In genomic region chr10:119110614-119111013, GRCm38 (mm10) we compare ENCODE assay signal across 18 mouse cellular contexts.
DNase-seq lines count a peak whose midpoint lies in the region; ATAC-seq and TF ChIP-seq lines count a peak whose summit lies in the region.
"Had no signal": no experiment of that assay in that cellular context is flagged by ENCODE, and none has a peak within 500 bp of the region (broad histone marks: within the 10 kb centered on the region; RNA-seq: fewer than 3 reads in every experiment).

No protein-coding gene starts in this region.

- no peak overlapping the region for H3K4me3 ChIP-seq in midbrain, embryonic 10.5 days
- no peak overlapping the region for H3K4me3 ChIP-seq in midbrain, postnatal 0 days (ENCODE audit: low read depth, low read length)
- H3K4me3 ChIP-seq in midbrain, embryonic 11.5 days (ENCODE audit: low read depth, low read length), result no peak overlapping the region
- H3K4me3 ChIP-seq in midbrain, embryonic 15.5 days, result no peak overlapping the region
- no peak overlapping the region for H3K4me3 ChIP-seq in heart, embryonic 10.5 days
- H3K4me3 ChIP-seq: embryonic facial prominence, embryonic 12.5 days; forebrain, embryonic 15.5 days; hindbrain, embryonic 12.5 days had no signal

- peak overlapping the region; percentile 7; the same call in 1 of the 2 replicates for H3K27ac ChIP-seq in midbrain, embryonic 10.5 days (replicated peaks)
- no peak overlapping the region for H3K27ac ChIP-seq in midbrain, postnatal 0 days (ENCODE audit: low read depth, low read length)
- H3K27ac ChIP-seq in midbrain, embryonic 11.5 days (ENCODE audit: low read depth, low read length), result no peak overlapping the region
- H3K27ac ChIP-seq in midbrain, embryonic 15.5 days, result peak overlapping the region; percentile 43; the same call in 1 of the 2 replicates
- no peak overlapping the region; the same call in 1 of the 2 replicates for H3K27ac ChIP-seq in heart, embryonic 10.5 days
- H3K27ac ChIP-seq: embryonic facial prominence, embryonic 12.5 days; forebrain, embryonic 15.5 days; hindbrain, embryonic 12.5 days had no signal

- ATAC-seq in midbrain, postnatal 0 days (ENCODE audit: low FRiP score), result no peak
- ATAC-seq in megakaryocyte progenitor cell, adult 5-6 weeks (replicated peaks; ENCODE audit: poor library complexity), result peak; percentile 20; the same call in 1 of the 2 replicates
- ATAC-seq in midbrain, embryonic 11.5 days (ENCODE audit: low FRiP score), result peak; percentile 51
- no peak for ATAC-seq in midbrain, embryonic 15.5 days (replicated peaks)
- ATAC-seq: forebrain, embryonic 15.5 days had no signal

- peaks cover 24% of the 10 kb centered on the region for H3K4me1 ChIP-seq in midbrain, embryonic 10.5 days
- H3K4me1 ChIP-seq in midbrain, postnatal 0 days (ENCODE audit: insufficient read depth, low read length), result peaks cover 3% of the 10 kb centered on the region; the same call in 1 of the 2 replicates
- H3K4me1 ChIP-seq in midbrain, embryonic 11.5 days (ENCODE audit: control insufficient read depth, insufficient read depth, low read length), result no peaks in the 10 kb centered on the region
- H3K4me1 ChIP-seq in midbrain, embryonic 15.5 days, result peaks cover 14% of the 10 kb centered on the region
- peaks cover 7% of the 10 kb centered on the region for H3K4me1 ChIP-seq in heart, embryonic 10.5 days
- H3K4me1 ChIP-seq: embryonic facial prominence, embryonic 12.5 days; hindbrain, embryonic 12.5 days had no signal

- no peaks in the 10 kb centered on the region for H3K9me3 ChIP-seq in midbrain, embryonic 10.5 days (replicated peaks)
- no peaks in the 10 kb centered on the region for H3K9me3 ChIP-seq in midbrain, postnatal 0 days (ENCODE audit: low read length)
- no peaks in the 10 kb centered on the region for H3K9me3 ChIP-seq in midbrain, embryonic 11.5 days (ENCODE audit: control insufficient read depth, low read length)
- H3K9me3 ChIP-seq in midbrain, embryonic 15.5 days, result no peaks in the 10 kb centered on the region
- H3K9me3 ChIP-seq in heart, embryonic 10.5 days, result no peaks in the 10 kb centered on the region
- H3K9me3 ChIP-seq: embryonic facial prominence, embryonic 12.5 days; forebrain, embryonic 15.5 days; hindbrain, embryonic 12.5 days had no signal

- H3K4me2 ChIP-seq in midbrain, postnatal 0 days (ENCODE audit: low read depth, low read length, poor library complexity, severe bottlenecking), result no peak overlapping the region
- no peak overlapping the region for H3K4me2 ChIP-seq in midbrain, embryonic 11.5 days
- no peak overlapping the region for H3K4me2 ChIP-seq in midbrain, embryonic 15.5 days
- H3K4me2 ChIP-seq: embryonic facial prominence, embryonic 12.5 days; forebrain, embryonic 15.5 days; hindbrain, embryonic 12.5 days had no signal

- DNase-seq in midbrain, embryonic 10.5 days (ENCODE audit: low spot score), result no peak
- no peak for DNase-seq in midbrain, postnatal 0 days (ENCODE audit: low spot score)
- no peak for DNase-seq in midbrain, embryonic 11.5 days (ENCODE audit: low spot score, missing footprints)
- DNase-seq in layer of hippocampus, adult 9-10 months (ENCODE audit: low spot score), result no peak
- DNase-seq in heart, embryonic 10.5 days (ENCODE audit: low spot score), result no peak
- DNase-seq: adrenal gland, adult 8-10 months; adrenal gland, postnatal 36 days; cerebellum, adult 11-12 months; cerebellum, adult 9-10 months; cerebellum, postnatal 25 days; gastrocnemius, postnatal 36 days; heart, postnatal 10 days; heart, postnatal 4 days had no signal

- H3K9ac ChIP-seq in midbrain, postnatal 0 days (replicated peaks; ENCODE audit: low read length, poor library complexity, severe bottlenecking), result no peak overlapping the region
- H3K9ac ChIP-seq in midbrain, embryonic 11.5 days (ENCODE audit: low read length), result no peak overlapping the region
- H3K9ac ChIP-seq in midbrain, embryonic 15.5 days, result no peak overlapping the region
- H3K9ac ChIP-seq: embryonic facial prominence, embryonic 12.5 days; forebrain, embryonic 15.5 days; hindbrain, embryonic 12.5 days had no signal

- H3K36me3 ChIP-seq in midbrain, embryonic 10.5 days, result no peaks in the 10 kb centered on the region
- no peaks in the 10 kb centered on the region for H3K36me3 ChIP-seq in midbrain, postnatal 0 days (ENCODE audit: insufficient read depth, low read length)
- H3K36me3 ChIP-seq in midbrain, embryonic 11.5 days (ENCODE audit: control insufficient read depth, insufficient read depth, low read length), result no peaks in the 10 kb centered on the region
- no peaks in the 10 kb centered on the region for H3K36me3 ChIP-seq in midbrain, embryonic 15.5 days (replicated peaks)
- no peaks in the 10 kb centered on the region for H3K36me3 ChIP-seq in heart, embryonic 10.5 days
- H3K36me3 ChIP-seq: embryonic facial prominence, embryonic 12.5 days; forebrain, embryonic 15.5 days; hindbrain, embryonic 12.5 days had no signal

- WGBS in midbrain, embryonic 10.5 days, result 19% methylated on average over 5 of the region's 5 CpGs
- WGBS in midbrain, postnatal 0 days, result 13% methylated on average over 5 of the region's 5 CpGs
- 17% methylated on average over 5 of the region's 5 CpGs for WGBS in midbrain, embryonic 11.5 days
- 6% methylated on average over 5 of the region's 5 CpGs for WGBS in midbrain, embryonic 15.5 days
- WGBS in heart, embryonic 10.5 days, result 38% methylated on average over 5 of the region's 5 CpGs

- no peak for TF ChIP-seq CTCF in midbrain, postnatal 0 days (IDR thresholded peaks at IDR 0.05)

- H3K27me3 ChIP-seq in midbrain, embryonic 10.5 days (ENCODE audit: low read depth, poor library complexity, severe bottlenecking), result no peaks in the 10 kb centered on the region
- H3K27me3 ChIP-seq in midbrain, postnatal 0 days (ENCODE audit: insufficient read depth, low read length), result no peaks in the 10 kb centered on the region
- no peaks in the 10 kb centered on the region for H3K27me3 ChIP-seq in midbrain, embryonic 11.5 days (ENCODE audit: control insufficient read depth, insufficient read depth, low read length)
- H3K27me3 ChIP-seq in midbrain, embryonic 15.5 days (replicated peaks), result no peaks in the 10 kb centered on the region
- no peaks in the 10 kb centered on the region for H3K27me3 ChIP-seq in heart, embryonic 10.5 days (ENCODE audit: insufficient read depth, poor library complexity, severe bottlenecking)
- H3K27me3 ChIP-seq: embryonic facial prominence, embryonic 12.5 days; forebrain, embryonic 15.5 days; hindbrain, embryonic 12.5 days had no signal

Comparison
In these comparisons a context has a peak if more than half of its experiments do, and no peak if none do; other contexts are left out.
1. H3K27ac ChIP-seq: peak in midbrain, embryonic 10.5 days (single experiment) and midbrain, embryonic 15.5 days (single experiment); none in midbrain, postnatal 0 days (single experiment), midbrain, embryonic 11.5 days (single experiment) and heart, embryonic 10.5 days (single experiment).
2. ATAC-seq: peak in megakaryocyte progenitor cell, adult 5-6 weeks (single experiment) and midbrain, embryonic 11.5 days (single experiment); none in midbrain, postnatal 0 days (single experiment) and midbrain, embryonic 15.5 days (single experiment).